Mouse (Mus musculus): ENCODE results near the gene Adam34. TPM values are rescaled to one million over a fixed set of nuclear protein-coding genes. Genes with fewer than 3 reads are reported as not detected.
"Not testable (repeated sequence)": the region's sequence is repeated elsewhere in the genome, so short reads cannot be mapped to it uniquely, and the experiment has no call there.

Adam34 gene
- not detected in 2 replicates for polyA plus RNA-seq (2014; fragmentation: Nextera tagmentation; extraction: Ambion mirVana)

- ATAC-seq (no peak), DNase-seq (ENCODE audit: low spot score) (no peak)
- Histone ChIP-seq H3K9ac (ENCODE audit: low read length) (no peak within 1 kb of the TSS), H3K4me3 (ENCODE audit: low read depth, low read length) (no peak within 1 kb of the TSS), H3K27ac (ENCODE audit: low read depth, low read length) (no peak within 1 kb of the TSS), H3K9me3 (replicated peaks; ENCODE audit: control insufficient read depth, low read length) (no peaks in the 10 kb centered on the region), H3K4me1 (ENCODE audit: control insufficient read depth, insufficient read depth, low read length) (no peaks in the 10 kb centered on the region), H3K4me2 (ENCODE audit: low read length) (no peak within 1 kb of the TSS), H3K27me3 (replicated peaks; ENCODE audit: control insufficient read depth, insufficient read depth, low read length) (no peaks in the 10 kb centered on the region), H3K36me3 (ENCODE audit: control insufficient read depth, insufficient read depth, low read length) (no peaks in the 10 kb centered on the region)
These were observed at the start of gene Adam34 for GRCm38 (mm10) chr8:43709949-43710348. Gene Adam34 (minus strand): TSS chr8:43710049.

- WGBS = 89% methylated on average over 3 of the region's 3 CpGs
- no peak within 1 kb of the TSS for H3K27ac ChIP-seq (ENCODE audit: low read depth, low read length)
- no peak within 1 kb of the TSS for H3K4me2 ChIP-seq (ENCODE audit: low read length)
These were observed 82.7 kb downstream of the Adam34 start, which contains the start of gene Gm5346 for GRCm38 (mm10) chr8:43627176-43627575. Gene Gm5346 (minus strand): TSS chr8:43627276.

DNA sequence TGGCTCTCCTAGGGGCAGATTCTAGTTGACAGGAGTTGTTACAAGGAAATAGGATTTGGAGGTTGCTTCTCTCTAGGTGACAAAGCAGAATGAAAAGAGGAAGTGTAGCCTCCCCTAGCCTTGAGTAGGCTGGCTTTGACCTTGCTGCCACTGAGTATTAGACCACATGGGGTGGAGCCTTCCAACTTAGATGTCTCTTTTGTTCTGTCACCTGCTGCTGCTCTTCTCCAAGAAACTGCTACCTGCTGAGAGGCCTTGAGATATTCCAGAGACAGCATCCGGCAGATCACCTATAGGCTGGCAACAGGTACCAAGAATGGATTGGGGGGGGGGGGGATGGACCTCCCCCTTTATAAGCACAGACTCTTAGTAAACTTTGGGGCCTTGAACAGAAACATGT, 93.8 kb downstream of the Adam34 start:
- Histone ChIP-seq H3K9ac (ENCODE audit: low read length) (no peak overlapping the region), H3K4me1 (ENCODE audit: control insufficient read depth, insufficient read depth, low read length) (no peaks in the 10 kb centered on the region), H3K27me3 (replicated peaks; ENCODE audit: control insufficient read depth, insufficient read depth, low read length) (no peaks in the 10 kb centered on the region), H3K4me2 (ENCODE audit: low read length) (no peak overlapping the region), H3K4me3 (ENCODE audit: low read depth, low read length) (no peak overlapping the region), H3K27ac (ENCODE audit: low read depth, low read length) (no peak overlapping the region), H3K36me3 (ENCODE audit: control insufficient read depth, insufficient read depth, low read length) (no peaks in the 10 kb centered on the region), H3K9me3 (replicated peaks; ENCODE audit: control insufficient read depth, low read length) (no peaks in the 10 kb centered on the region)
- no peak for DNase-seq (ENCODE audit: low spot score)
- WGBS = 74% methylated on average over 1 of the region's 1 CpGs
- ATAC-seq = no peak

More at GRCm38 (mm10) chr8:43627176-43627575, 82.7 kb downstream of the Adam34 start, which contains the start of gene Gm5346:
- H3K36me3 ChIP-seq (ENCODE audit: control insufficient read depth, insufficient read depth, low read length) = no peaks in the 10 kb centered on the region
- no peak within 1 kb of the TSS for H3K4me3 ChIP-seq (ENCODE audit: low read depth, low read length)
- no peaks in the 10 kb centered on the region for H3K4me1 ChIP-seq (ENCODE audit: control insufficient read depth, insufficient read depth, low read length)
- no peak for ATAC-seq
- DNase-seq (ENCODE audit: low spot score) = no peak
- no peaks in the 10 kb centered on the region for H3K9me3 ChIP-seq (replicated peaks; ENCODE audit: control insufficient read depth, low read length)
- no peak within 1 kb of the TSS for H3K9ac ChIP-seq (ENCODE audit: low read length)
- H3K27me3 ChIP-seq (replicated peaks; ENCODE audit: control insufficient read depth, insufficient read depth, low read length) = no peaks in the 10 kb centered on the region

DNA sequence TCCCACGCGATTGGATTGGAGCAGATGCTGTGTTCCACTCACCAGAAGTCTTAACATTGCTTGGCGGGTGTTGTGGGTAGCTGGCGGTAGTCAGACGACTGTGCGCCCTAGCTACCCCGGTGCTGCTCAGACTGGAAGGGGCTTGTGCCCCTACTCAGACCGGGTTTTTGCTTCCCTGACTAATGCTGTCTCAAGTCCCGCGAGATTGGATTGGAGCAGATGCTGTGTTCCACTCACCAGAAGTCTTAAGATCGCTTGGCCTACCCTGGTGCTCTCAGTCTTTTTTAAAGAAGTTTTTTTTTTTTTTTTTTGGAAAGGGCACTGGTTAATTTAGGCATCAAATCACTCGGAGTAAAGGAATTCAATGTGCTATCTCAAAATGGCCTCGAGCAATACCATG, 106.2 kb downstream of the Adam34 start:
- 84% methylated on average over 13 of the region's 13 CpGs for WGBS
- not testable (repeated sequence) for H3K27me3 ChIP-seq (replicated peaks; ENCODE audit: control insufficient read depth, insufficient read depth, low read length); H3K9ac ChIP-seq (ENCODE audit: low read length); H3K36me3 ChIP-seq (ENCODE audit: control insufficient read depth, insufficient read depth, low read length); H3K9me3 ChIP-seq (replicated peaks; ENCODE audit: control insufficient read depth, low read length); ATAC-seq; DNase-seq (ENCODE audit: low spot score); H3K4me3 ChIP-seq (ENCODE audit: low read depth, low read length); H3K27ac ChIP-seq (ENCODE audit: low read depth, low read length); H3K4me1 ChIP-seq (ENCODE audit: control insufficient read depth, insufficient read depth, low read length); H3K4me2 ChIP-seq (ENCODE audit: low read length)

DNA sequence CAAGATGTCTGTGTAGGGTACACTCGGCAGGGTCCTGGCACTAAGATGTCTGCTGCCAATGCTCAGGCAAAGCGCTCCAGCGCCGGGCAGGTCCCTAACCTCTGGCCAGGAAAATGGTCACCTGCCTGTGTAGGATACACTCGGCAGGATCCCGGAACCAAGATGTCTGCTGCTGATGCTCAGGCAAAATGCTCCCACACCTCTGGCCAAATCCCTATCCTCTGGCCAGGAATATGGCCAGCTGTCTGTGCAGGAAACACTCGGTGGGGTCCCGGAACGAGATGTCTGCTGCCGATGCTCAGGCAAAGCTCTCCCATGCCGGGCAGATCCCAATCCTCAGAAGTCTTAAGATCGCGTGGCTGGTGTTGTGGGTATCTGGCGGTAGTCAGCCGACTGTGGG, 106.7 kb downstream of the Adam34 start:
- not testable (repeated sequence) for DNase-seq (ENCODE audit: low spot score); H3K27ac ChIP-seq (ENCODE audit: low read depth, low read length); H3K36me3 ChIP-seq (ENCODE audit: control insufficient read depth, insufficient read depth, low read length); H3K4me3 ChIP-seq (ENCODE audit: low read depth, low read length); H3K27me3 ChIP-seq (replicated peaks; ENCODE audit: control insufficient read depth, insufficient read depth, low read length); H3K9me3 ChIP-seq (replicated peaks; ENCODE audit: control insufficient read depth, low read length); H3K4me2 ChIP-seq (ENCODE audit: low read length); ATAC-seq; H3K9ac ChIP-seq (ENCODE audit: low read length); H3K4me1 ChIP-seq (ENCODE audit: control insufficient read depth, insufficient read depth, low read length)
- WGBS = 94% methylated on average over 15 of the region's 15 CpGs

Other genes with a start within 250 kb of the Adam34 start
- not detected in 2 replicates for gene Adam26b, start 181.9 kb downstream of the Adam34 start, polyA plus RNA-seq (2014; fragmentation: Nextera tagmentation; extraction: Ambion mirVana)
- gene Adam26a, start 133.3 kb downstream of the Adam34 start, polyA plus RNA-seq (2014; fragmentation: Nextera tagmentation; extraction: Ambion mirVana) = not detected in 2 replicates
- not detected in 2 replicates for gene Gm5346, start 82.8 kb downstream of the Adam34 start, polyA plus RNA-seq (2014; fragmentation: Nextera tagmentation; extraction: Ambion mirVana)

Measured in forebrain, embryonic 14.5 days (tissue).